ENCODE assay signal across 26 mouse cellular contexts in genomic region chr8:82356091-82356490, GRCm38 (mm10). TPM values are rescaled to one million over a fixed set of nuclear protein-coding genes. Genes with fewer than 3 reads are reported as not detected.
A peak's percentile ranks its signal among the peaks of the same experiment; 100 is the strongest.
DNase-seq lines count a peak whose midpoint lies in the region; ATAC-seq lines count a peak whose summit lies in the region.
"Had no signal": no experiment of that assay in that cellular context is flagged by ENCODE, and none has a peak within 500 bp of the region (broad histone marks: within the 10 kb centered on the region; RNA-seq: fewer than 3 reads in every experiment).

No protein-coding gene starts in this region.

- no peaks in the 10 kb centered on the region for H3K36me3 ChIP-seq in hindbrain, embryonic 15.5 days
- H3K36me3 ChIP-seq in hindbrain, embryonic 11.5 days (ENCODE audit: control insufficient read depth, insufficient read depth, low read length): no peaks in the 10 kb centered on the region
- H3K36me3 ChIP-seq: embryonic facial prominence, embryonic 10.5 days; embryonic facial prominence, embryonic 15.5 days; forebrain, embryonic 12.5 days; hindbrain, embryonic 10.5 days; intestine, embryonic 15.5 days; limb, embryonic 10.5 days; limb, embryonic 15.5 days; liver, embryonic 13.5 days; midbrain, embryonic 12.5 days; stomach, embryonic 15.5 days had no signal

- no peak overlapping the region for H3K27ac ChIP-seq in hindbrain, embryonic 15.5 days (replicated peaks)
- H3K27ac ChIP-seq in hindbrain, embryonic 11.5 days (ENCODE audit: low read depth, low read length): no peak overlapping the region
- H3K27ac ChIP-seq: embryonic facial prominence, embryonic 10.5 days; embryonic facial prominence, embryonic 15.5 days; forebrain, embryonic 12.5 days; hindbrain, embryonic 10.5 days; intestine, embryonic 15.5 days; limb, embryonic 10.5 days; limb, embryonic 15.5 days; liver, embryonic 13.5 days; midbrain, embryonic 12.5 days; stomach, embryonic 15.5 days had no signal

- H3K4me2 ChIP-seq in hindbrain, embryonic 15.5 days: no peak overlapping the region
- H3K4me2 ChIP-seq in hindbrain, embryonic 11.5 days (replicated peaks; ENCODE audit: low read depth, low read length): no peak overlapping the region
- H3K4me2 ChIP-seq: embryonic facial prominence, embryonic 15.5 days; forebrain, embryonic 12.5 days; intestine, embryonic 15.5 days; limb, embryonic 15.5 days; liver, embryonic 13.5 days; midbrain, embryonic 12.5 days; stomach, embryonic 15.5 days had no signal

- H3K9ac ChIP-seq in hindbrain, embryonic 15.5 days: no peak overlapping the region
- no peak overlapping the region for H3K9ac ChIP-seq in hindbrain, embryonic 11.5 days (ENCODE audit: low read depth, low read length)
- H3K9ac ChIP-seq: embryonic facial prominence, embryonic 15.5 days; forebrain, embryonic 12.5 days; intestine, embryonic 15.5 days; limb, embryonic 15.5 days; liver, embryonic 13.5 days; midbrain, embryonic 12.5 days; stomach, embryonic 15.5 days had no signal

- no peaks in the 10 kb centered on the region for H3K4me1 ChIP-seq in hindbrain, embryonic 15.5 days (replicated peaks)
- H3K4me1 ChIP-seq in hindbrain, embryonic 11.5 days (replicated peaks; ENCODE audit: control insufficient read depth, insufficient read depth, low read length): no peaks in the 10 kb centered on the region
- H3K4me1 ChIP-seq: embryonic facial prominence, embryonic 10.5 days; embryonic facial prominence, embryonic 15.5 days; forebrain, embryonic 12.5 days; hindbrain, embryonic 10.5 days; intestine, embryonic 15.5 days; limb, embryonic 10.5 days; limb, embryonic 15.5 days; liver, embryonic 13.5 days; midbrain, embryonic 12.5 days; stomach, embryonic 15.5 days had no signal

- H3K27me3 ChIP-seq in hindbrain, embryonic 15.5 days: no peaks in the 10 kb centered on the region
- H3K27me3 ChIP-seq in hindbrain, embryonic 11.5 days (ENCODE audit: control insufficient read depth, insufficient read depth, low read length): no peaks in the 10 kb centered on the region
- H3K27me3 ChIP-seq: embryonic facial prominence, embryonic 15.5 days; forebrain, embryonic 12.5 days; intestine, embryonic 15.5 days; limb, embryonic 15.5 days; liver, embryonic 13.5 days; megakaryocyte, embryonic 14.5 days; midbrain, embryonic 12.5 days; stomach, embryonic 15.5 days had no signal

- no peaks in the 10 kb centered on the region for H3K9me3 ChIP-seq in hindbrain, embryonic 15.5 days
- H3K9me3 ChIP-seq in hindbrain, embryonic 11.5 days (ENCODE audit: control insufficient read depth, low read length): no peaks in the 10 kb centered on the region
- H3K9me3 ChIP-seq: embryonic facial prominence, embryonic 10.5 days; embryonic facial prominence, embryonic 15.5 days; forebrain, embryonic 12.5 days; hindbrain, embryonic 10.5 days; intestine, embryonic 15.5 days; limb, embryonic 10.5 days; limb, embryonic 15.5 days; liver, embryonic 13.5 days; megakaryocyte, embryonic 14.5 days; midbrain, embryonic 12.5 days; stomach, embryonic 15.5 days had no signal

- no peak overlapping the region for H3K4me3 ChIP-seq in hindbrain, embryonic 15.5 days
- no peak overlapping the region for H3K4me3 ChIP-seq in hindbrain, embryonic 11.5 days (ENCODE audit: low read depth, low read length)
- H3K4me3 ChIP-seq: embryonic facial prominence, embryonic 10.5 days; embryonic facial prominence, embryonic 15.5 days; forebrain, embryonic 12.5 days; hindbrain, embryonic 10.5 days; intestine, embryonic 15.5 days; limb, embryonic 10.5 days; limb, embryonic 15.5 days; liver, embryonic 13.5 days; megakaryocyte, embryonic 14.5 days; midbrain, embryonic 12.5 days; stomach, embryonic 15.5 days had no signal

- 74% methylated on average over 2 of the region's 2 CpGs for WGBS in hindbrain, embryonic 15.5 days
- 86% methylated on average over 2 of the region's 2 CpGs for WGBS in hindbrain, embryonic 11.5 days

- ATAC-seq in hindbrain, embryonic 15.5 days (ENCODE audit: low FRiP score, low read depth): 0 out of 2 replicates have a peak, but pooled peaks have one; percentile 45
- no peak for ATAC-seq in hindbrain, embryonic 11.5 days (ENCODE audit: low FRiP score)
- ATAC-seq: intestine, embryonic 15.5 days; lung, postnatal 0 days had no signal

- DNase-seq in hindbrain, embryonic 11.5 days (ENCODE audit: low spot score): no peak
- peak; percentile 54 for DNase-seq in brain, adult 2 months (ENCODE audit: low read depth, low spot score)
- peak; percentile 26 for DNase-seq in cerebellum, adult 9-10 months
- DNase-seq in hindlimb bud, embryonic 11.5 days (ENCODE audit: extremely low spot score, low read depth, low spot score): peak; percentile 14
- DNase-seq in layer of hippocampus, postnatal 36 days: no peak
- no peak for DNase-seq in kidney, postnatal 4 days
- DNase-seq: gastrocnemius, postnatal 14 days; heart, postnatal 14 days; kidney, adult 2 months; kidney, postnatal 36 days; liver, embryonic 13.5 days; lung, adult 18-20 months; lung, postnatal 4 days had no signal

RNA-seq across cellular contexts. Expression of gene Il15, which starts 46.9 kb away (rescaled TPM):
- 0.67 and 1.1 TPM in 2 replicates for polyA plus RNA-seq in hindbrain, embryonic 15.5 days (2015; fragmentation: Nextera tagmentation; extraction: Ambion mirVana)
- polyA plus RNA-seq in hindbrain, embryonic 11.5 days (2014; fragmentation: Nextera tagmentation; extraction: Ambion mirVana): 2.7 and 4.0 TPM in 2 replicates
- 1 to 10 TPM in 1 of 2 experiments, under 1 TPM in 1; 0.80 to 1.3 TPM for total RNA-seq in layer of hippocampus, postnatal 36 days (2021)
- total RNA-seq: MEL had no signal

Comparison
In these comparisons a context has a peak if more than half of its experiments do, and no peak if none do; other contexts are left out.
1. DNase-seq: peak in brain, adult 2 months (single experiment), cerebellum, adult 9-10 months (single experiment) and hindlimb bud, embryonic 11.5 days (single experiment); none in hindbrain, embryonic 11.5 days (single experiment), layer of hippocampus, postnatal 36 days (0 of 2) and kidney, postnatal 4 days (0 of 2).